Mouse (Mus musculus) stomach, embryonic 15.5 days (tissue): Measurements from ENCODE around the gene Gtsf1. TPM values are rescaled to one million over a fixed set of nuclear protein-coding genes. Genes with fewer than 3 reads are reported as not detected.
A peak's percentile ranks its signal among the peaks of the same experiment; 100 is the strongest.

Experiments used
- ATAC-seq: fragments of 200-750 bp; cut with Nextera tagmentation; 2 replicates; pipeline ENCODE4 v1.8.0; 2017; ENCODE audit warnings: low read depth, moderate number of reproducible peaks, moderate TSS enrichment; ENCODE audit not compliant: insufficient read depth, low FRiP score
- H3K27ac ChIP-seq: fragments of 300-500 bp; sonication (generic); 2 replicates; pipeline ENCODE4 v1.5.1; 2015; ENCODE audit warnings: mild to moderate bottlenecking, inconsistent platforms
- H3K27me3 ChIP-seq: fragments of 300-500 bp; sonication (generic); replicated peaks from 2 replicates; pipeline ENCODE4 v1.6.1; 2015; ENCODE audit warnings: inconsistent platforms
- H3K36me3 ChIP-seq: fragments of 300-500 bp; sonication (generic); 2 replicates; pipeline ENCODE4 v1.6.1; 2015; ENCODE audit warnings: inconsistent platforms
- H3K4me1 ChIP-seq: fragments of 300-500 bp; sonication (generic); 2 replicates; pipeline ENCODE4 v1.6.1; 2015; ENCODE audit warnings: inconsistent platforms
- H3K4me2 ChIP-seq: fragments of 300-500 bp; sonication (generic); 2 replicates; pipeline ENCODE4 v1.6.1; 2015; ENCODE audit warnings: mild to moderate bottlenecking, inconsistent platforms
- H3K4me3 ChIP-seq: fragments of 300-500 bp; sonication (generic); replicated peaks from 2 replicates; pipeline ENCODE4 v1.5.1; 2015; ENCODE audit warnings: inconsistent platforms
- H3K9ac ChIP-seq: fragments of 300-500 bp; sonication (generic); 2 replicates; pipeline ENCODE4 v1.6.1; 2015; ENCODE audit warnings: inconsistent platforms
- H3K9me3 ChIP-seq: fragments of 300-500 bp; sonication (generic); 2 replicates; pipeline ENCODE4 v1.6.1; 2016; ENCODE audit warnings: inconsistent platforms
- WGBS: fragments of 180-500 bp; shearing (Covaris S2); methylation state at CpG from one replicate; pipeline ENCODE4 v1.1.7; 2015; 5-methylcytosine and 5-hydroxymethylcytosine counted together
- polyA plus RNA-seq: library from polyadenylated mRNA; unstranded; fragments of >200 nt; fragmentation: Nextera tagmentation; extraction: Ambion mirVana; gene quantifications from 2 replicates; pipeline ENCODE4 v1.2.1, GENCODE M21; 2015

The Gtsf1 gene
- polyA plus RNA-seq, 1 experiment from 2014 or later: not detected

DNA sequence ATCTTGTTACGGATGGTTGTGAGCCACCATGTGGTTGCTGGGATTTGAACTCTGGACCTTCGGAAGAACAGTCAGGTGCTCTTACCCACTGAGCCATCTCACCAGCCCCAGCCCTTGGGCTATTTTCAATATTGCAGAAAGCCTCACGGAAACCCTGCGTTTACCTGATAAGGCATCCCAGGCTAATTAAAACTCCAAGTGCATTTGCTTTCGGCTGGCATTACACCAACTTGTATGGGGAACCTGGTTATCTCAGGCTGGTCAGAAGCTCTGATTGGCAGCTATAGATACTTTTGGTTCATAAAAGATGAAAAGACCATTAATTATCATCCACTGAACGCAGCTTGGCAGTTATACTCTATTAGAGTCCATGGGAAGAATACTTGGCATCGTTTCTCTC, 67.9 kb downstream of the Gtsf1 start:
- Histone ChIP-seq H3K27me3 (no peaks in the 10 kb centered on the region), H3K36me3 (no peaks in the 10 kb centered on the region), H3K27ac (no peak overlapping the region), H3K4me2 (no peak overlapping the region), H3K9me3 (no peaks in the 10 kb centered on the region), H3K4me1 (peaks cover 26% of the 10 kb centered on the region), H3K9ac (no peak overlapping the region), H3K4me3 (no peak overlapping the region)
- ATAC-seq: no peak
- 75% methylated on average over 6 of the region's 7 CpGs for WGBS

- Histone ChIP-seq H3K9me3 (no peaks in the 10 kb centered on the region), H3K36me3 (peaks cover 6% of the 10 kb centered on the region; the same call in 1 of the 2 replicates), H3K9ac (no peak overlapping the region), H3K4me2 (no peak overlapping the region), H3K4me1 (peaks cover 21% of the 10 kb centered on the region), H3K27ac (no peak overlapping the region), H3K27me3 (no peaks in the 10 kb centered on the region), H3K4me3 (no peak overlapping the region)
- ATAC-seq: no peak
- 56% methylated on average over 1 of the region's 1 CpGs for whole genome bisulfite sequencing
Measured at GRCm38 (mm10) chr15:103361269-103361668, 69.0 kb downstream of the Gtsf1 start.

GRCm38 (mm10) chr15:103359869-103360602, 70.2 kb downstream of the Gtsf1 start:
- Histone ChIP-seq H3K36me3 (peaks cover 17% of the 10 kb centered on the region; the same call in 1 of the 2 replicates), H3K9me3 (no peaks in the 10 kb centered on the region), H3K4me2 (no peak overlapping the region), H3K4me3 (no peak overlapping the region), H3K27ac (no peak overlapping the region), H3K9ac (no peak overlapping the region), H3K27me3 (no peaks in the 10 kb centered on the region), H3K4me1 (peaks cover 17% of the 10 kb centered on the region)
- ATAC-seq: no peak
- 87% methylated on average over 5 of the region's 5 CpGs for WGBS

DNA sequence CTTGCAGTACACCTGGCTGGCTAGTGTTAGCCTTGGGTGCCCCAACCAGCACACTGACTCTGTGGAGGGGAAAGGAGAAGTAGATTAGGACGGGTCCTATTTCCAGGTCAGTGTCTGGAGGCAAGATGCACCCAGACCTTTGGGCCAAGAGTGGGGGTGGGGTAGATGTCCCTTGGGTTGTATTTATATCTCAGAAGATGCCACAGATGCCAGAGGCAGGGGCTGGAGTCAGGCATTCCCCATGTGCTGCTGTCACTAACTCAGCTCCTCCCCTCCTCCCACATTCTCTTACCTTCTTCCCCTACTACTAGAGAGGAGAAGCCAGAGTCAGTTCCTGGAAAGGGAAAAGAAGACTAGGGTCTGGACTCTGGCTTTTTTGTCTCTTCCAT, 71.2 kb downstream of the Gtsf1 start:
- H3K36me3 ChIP-seq: peaks cover 23% of the 10 kb centered on the region
- ATAC-seq: no peak
- H3K4me2 ChIP-seq: no peak overlapping the region
- H3K4me3 ChIP-seq: no peak overlapping the region
- no peaks in the 10 kb centered on the region for H3K9me3 ChIP-seq
- no peaks in the 10 kb centered on the region for H3K27me3 ChIP-seq
- no peak overlapping the region for H3K9ac ChIP-seq
- peaks cover 8% of the 10 kb centered on the region; the same call in 1 of the 2 replicates for H3K4me1 ChIP-seq
- WGBS: 33% methylated on average over 1 of the region's 1 CpGs
- no peak overlapping the region for H3K27ac ChIP-seq

DNA sequence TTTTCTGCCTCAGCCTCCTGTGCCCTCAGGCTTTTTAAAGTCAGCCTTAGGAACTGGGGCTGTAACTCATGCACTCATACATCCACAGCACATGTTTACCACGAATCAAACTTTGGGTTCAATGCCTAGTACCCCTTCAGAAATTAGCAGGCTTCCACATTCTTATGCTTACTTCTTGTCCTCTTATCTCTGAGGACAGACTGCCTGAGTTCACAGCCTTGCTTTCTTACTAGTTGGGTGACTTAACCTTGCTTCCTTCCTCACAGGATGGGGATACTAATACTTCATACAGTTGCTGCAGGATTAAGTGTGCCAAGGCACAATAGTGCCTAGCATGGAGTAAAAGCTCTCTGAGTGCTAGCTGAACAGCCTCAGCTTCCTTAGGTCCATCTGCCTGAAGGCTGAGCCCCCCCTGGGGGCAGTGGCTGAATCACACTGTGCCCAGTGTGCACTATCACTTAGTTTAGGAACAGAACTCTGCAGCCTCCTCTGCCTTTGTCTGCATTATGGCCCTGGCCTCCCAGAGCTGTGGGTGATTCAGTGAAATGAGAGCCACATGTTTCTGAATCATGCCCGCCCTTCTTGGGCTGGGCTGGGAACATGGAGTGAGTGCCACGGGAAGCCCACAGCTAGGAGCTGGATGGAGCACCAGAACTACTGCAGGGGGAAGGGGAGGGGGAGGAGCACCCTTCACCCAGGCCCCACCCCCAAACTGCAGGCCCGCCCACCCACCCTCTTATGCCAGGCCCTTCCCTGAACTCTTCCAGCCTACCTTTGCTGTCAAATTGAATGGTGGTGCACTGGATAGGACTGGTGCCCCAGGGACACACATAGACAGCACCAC, 71.8 kb downstream of the Gtsf1 start:
- Histone ChIP-seq H3K4me3 (no peak overlapping the region), H3K4me1 (peaks cover 4% of the 10 kb centered on the region; the same call in 1 of the 2 replicates), H3K27me3 (no peaks in the 10 kb centered on the region), H3K9ac (no peak overlapping the region), H3K4me2 (no peak overlapping the region), H3K9me3 (no peaks in the 10 kb centered on the region), H3K27ac (0 out of 2 replicates have a peak overlapping the region, but pooled peaks have one; percentile 11), H3K36me3 (peaks cover 29% of the 10 kb centered on the region)
- ATAC-seq: 0 out of 2 replicates have a peak, but pooled peaks have one; percentile 21
- WGBS: 49% methylated on average over 4 of the region's 4 CpGs

DNA sequence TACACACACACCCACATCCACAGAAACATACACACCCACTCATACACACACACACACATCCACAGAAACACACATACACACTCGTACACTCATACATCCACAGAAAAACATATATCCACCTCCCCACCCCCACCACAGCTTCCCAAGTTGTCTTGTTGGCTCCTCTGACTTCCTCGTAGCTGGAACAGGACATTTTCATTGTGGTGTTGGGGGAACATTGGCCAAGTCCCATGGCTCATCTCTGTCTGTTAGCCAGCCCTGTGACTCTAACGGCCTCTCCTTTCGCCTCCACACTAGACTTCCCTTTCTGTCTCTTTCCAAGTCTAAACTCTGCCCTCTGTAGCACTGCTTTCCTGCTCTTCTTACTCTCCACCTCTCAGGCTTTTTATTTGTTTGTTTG, 72.5 kb downstream of the Gtsf1 start:
- H3K27ac ChIP-seq: no peak overlapping the region
- no peaks in the 10 kb centered on the region for H3K9me3 ChIP-seq
- H3K4me1 ChIP-seq: peaks cover 4% of the 10 kb centered on the region; the same call in 1 of the 2 replicates
- H3K36me3 ChIP-seq: peaks cover 34% of the 10 kb centered on the region
- no peak for ATAC-seq
- H3K4me2 ChIP-seq: no peak overlapping the region
- H3K27me3 ChIP-seq: no peaks in the 10 kb centered on the region
- H3K4me3 ChIP-seq: no peak overlapping the region
- H3K9ac ChIP-seq: no peak overlapping the region
- 86% methylated on average over 4 of the region's 4 CpGs for WGBS

GRCm38 (mm10) chr15:103356130-103356529, 74.1 kb downstream of the Gtsf1 start:
- 77% methylated on average over 4 of the region's 4 CpGs for WGBS
- no peaks in the 10 kb centered on the region for H3K27me3 ChIP-seq

DNA sequence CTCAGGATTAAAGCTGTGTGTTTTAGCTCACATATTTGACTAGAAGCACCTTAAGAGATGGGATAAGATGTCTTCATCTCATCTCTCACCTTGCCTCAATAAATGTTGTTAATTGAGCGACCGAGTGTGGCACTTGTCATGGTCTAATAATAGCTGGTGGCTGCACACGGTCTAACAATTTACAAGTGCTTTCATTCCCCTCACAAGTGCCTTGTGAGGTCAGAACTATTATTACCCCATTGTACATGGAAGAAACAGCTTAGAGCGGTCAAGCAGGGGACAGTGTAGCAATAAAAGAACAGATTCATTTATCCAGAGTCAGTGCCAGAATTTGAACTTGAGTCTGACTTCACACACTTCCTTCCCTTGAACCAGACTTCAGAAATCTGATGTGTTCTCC, 74.8 kb downstream of the Gtsf1 start:
- no peak overlapping the region for H3K4me2 ChIP-seq
- H3K36me3 ChIP-seq: peaks cover 52% of the 10 kb centered on the region
- no peak for ATAC-seq
- H3K4me3 ChIP-seq: no peak overlapping the region
- H3K4me1 ChIP-seq: peaks cover 4% of the 10 kb centered on the region; the same call in 1 of the 2 replicates
- H3K27ac ChIP-seq: no peak overlapping the region
- 88% methylated on average over 4 of the region's 4 CpGs for WGBS
- no peaks in the 10 kb centered on the region for H3K9me3 ChIP-seq
- H3K9ac ChIP-seq: no peak overlapping the region
- H3K27me3 ChIP-seq: no peaks in the 10 kb centered on the region

More at GRCm38 (mm10) chr15:103356130-103356529, 74.1 kb downstream of the Gtsf1 start:
- ATAC-seq: no peak
- Histone ChIP-seq H3K27ac (no peak overlapping the region), H3K9ac (no peak overlapping the region), H3K4me1 (peaks cover 4% of the 10 kb centered on the region; the same call in 1 of the 2 replicates), H3K4me2 (no peak overlapping the region), H3K36me3 (peaks cover 46% of the 10 kb centered on the region), H3K9me3 (no peaks in the 10 kb centered on the region), H3K4me3 (no peak overlapping the region)

DNA sequence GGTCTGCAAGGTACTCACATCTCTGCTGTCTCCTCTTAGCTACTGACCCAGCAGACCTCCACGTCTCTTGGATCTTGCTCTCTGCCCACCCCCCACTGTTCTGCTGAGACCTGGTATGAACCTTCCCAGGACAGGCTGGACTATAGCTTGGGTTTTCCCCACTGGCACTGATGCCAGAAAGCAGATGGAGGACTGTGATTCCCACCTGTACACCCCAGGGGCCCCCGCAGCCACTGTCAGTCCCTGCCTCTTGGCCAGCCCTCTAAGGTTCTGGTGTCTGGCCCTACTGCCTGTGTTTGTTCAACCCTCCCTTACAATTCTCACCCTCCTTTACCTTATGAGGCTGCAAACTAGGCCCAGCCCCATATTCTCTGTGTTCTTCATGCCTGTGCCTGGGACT, 75.6 kb downstream of the Gtsf1 start:
- Histone ChIP-seq H3K4me3 (no peak overlapping the region), H3K9ac (no peak overlapping the region), H3K27me3 (no peaks in the 10 kb centered on the region), H3K4me2 (no peak overlapping the region), H3K4me1 (no peaks in the 10 kb centered on the region), H3K9me3 (no peaks in the 10 kb centered on the region), H3K36me3 (peaks cover 60% of the 10 kb centered on the region), H3K27ac (no peak overlapping the region)
- 94% methylated on average over 2 of the region's 2 CpGs for WGBS
- ATAC-seq: no peak

DNA sequence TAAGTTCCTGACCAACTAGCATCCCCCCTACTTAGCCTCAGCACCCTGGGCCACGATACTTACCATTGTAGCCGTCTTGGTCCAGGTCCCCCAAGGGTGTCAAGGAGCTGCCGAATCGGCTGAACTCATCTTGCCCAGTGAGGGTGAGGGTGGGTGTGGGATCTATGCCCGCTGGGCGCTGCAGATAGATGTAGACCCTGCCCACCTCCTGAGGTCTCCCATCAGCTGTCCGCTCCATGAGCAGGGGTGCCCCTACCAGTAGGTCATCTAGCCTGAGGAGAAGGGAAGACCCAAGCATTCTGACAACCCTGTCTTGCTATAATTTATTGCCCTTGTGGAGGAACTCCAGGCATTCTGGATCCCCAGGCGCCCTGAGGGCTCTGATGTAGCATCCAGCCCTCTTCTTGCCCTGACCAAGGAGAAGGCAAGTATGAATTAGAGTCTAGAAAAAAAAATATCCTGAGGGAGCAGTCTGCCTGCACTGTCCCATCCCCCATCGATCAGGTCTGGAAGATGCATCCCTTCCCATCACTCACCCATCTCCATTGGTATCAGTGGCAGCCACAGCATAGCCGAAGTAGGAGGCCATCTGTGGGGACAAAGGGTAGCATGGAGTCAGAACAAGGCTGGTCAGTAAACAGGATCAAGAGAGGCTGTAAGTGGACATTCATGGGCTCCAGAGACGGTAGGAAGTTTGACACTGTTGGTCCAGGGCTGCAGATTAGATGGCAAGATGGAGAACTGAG, 76.6 kb downstream of the Gtsf1 start:
- H3K4me2 ChIP-seq: no peak overlapping the region
- H3K9ac ChIP-seq: no peak overlapping the region
- H3K4me1 ChIP-seq: no peaks in the 10 kb centered on the region
- peaks cover 64% of the 10 kb centered on the region for H3K36me3 ChIP-seq
- H3K9me3 ChIP-seq: no peaks in the 10 kb centered on the region
- whole genome bisulfite sequencing: 88% methylated on average over 11 of the region's 11 CpGs
- H3K27me3 ChIP-seq: no peaks in the 10 kb centered on the region
- ATAC-seq: no peak
- H3K27ac ChIP-seq: no peak overlapping the region
- H3K4me3 ChIP-seq: no peak overlapping the region

- Histone ChIP-seq H3K4me3 (no peak overlapping the region), H3K27ac (no peak overlapping the region), H3K36me3 (peaks cover 64% of the 10 kb centered on the region), H3K4me2 (no peak overlapping the region), H3K4me1 (no peaks in the 10 kb centered on the region), H3K9me3 (no peaks in the 10 kb centered on the region), H3K27me3 (no peaks in the 10 kb centered on the region), H3K9ac (no peak overlapping the region)
- 39% methylated on average over 4 of the region's 4 CpGs for WGBS
- 0 out of 2 replicates have a peak, but pooled peaks have one; percentile 21 for ATAC-seq
Measured at GRCm38 (mm10) chr15:103352856-103353255, 77.4 kb downstream of the Gtsf1 start.
